1 mouse cellular context compared by ENCODE assay signal in the genomic region with DNA sequence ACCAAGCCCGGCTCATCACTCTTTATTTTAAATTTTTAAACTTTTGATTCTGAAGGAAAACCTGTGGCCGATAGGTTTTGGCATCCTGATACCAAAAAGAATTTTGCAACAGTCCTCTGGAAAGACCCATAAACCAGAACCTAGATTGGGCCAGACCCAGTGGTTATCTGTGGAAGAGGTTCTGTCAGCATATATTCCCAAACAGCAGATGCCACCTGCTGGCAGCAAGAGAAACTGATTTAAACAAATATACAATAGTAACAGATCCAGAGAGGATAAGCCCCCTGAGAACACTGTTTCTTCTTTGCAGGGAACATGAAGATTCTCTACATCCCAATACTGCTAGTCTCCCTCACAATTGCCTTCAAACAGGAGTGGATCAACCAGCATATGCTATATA.
TF ChIP-seq lines count a peak whose summit lies in the region.

No protein-coding gene starts in this region.

TF ChIP-seq in CH12.LX, 34 proteins besides CTCF, POLR2A, EP300 and RAD21:
- TF ChIP-seq HCFC1 (IDR thresholded peaks at IDR 0.05; ENCODE audit: low read depth, low read length) = no peak
- TF ChIP-seq USF1 (IDR thresholded peaks at IDR 0.05; ENCODE audit: low read depth, low read length) = no peak
- no peak for TF ChIP-seq MAFK (IDR thresholded peaks at IDR 0.05; ENCODE audit: insufficient replicate concordance, low read length)
- no peak for TF ChIP-seq ZC3H11A (IDR thresholded peaks at IDR 0.05; ENCODE audit: low read depth, low read length)
- no peak for TF ChIP-seq JUND (conservative IDR thresholded peaks at IDR 0.05; ENCODE audit: low read depth, low read length)
- no peak for TF ChIP-seq ELF1 (IDR thresholded peaks at IDR 0.05; ENCODE audit: low read depth, low read length)
- no peak for TF ChIP-seq UBTF (IDR thresholded peaks at IDR 0.05; ENCODE audit: low read depth, low read length)
- no peak for TF ChIP-seq MXI1 (IDR thresholded peaks at IDR 0.05; ENCODE audit: low read depth, low read length)
- TF ChIP-seq MAX (IDR thresholded peaks at IDR 0.05; ENCODE audit: low read length) = no peak
- TF ChIP-seq GABPA (IDR thresholded peaks at IDR 0.05; ENCODE audit: insufficient replicate concordance, low read depth, low read length) = no peak
- no peak for TF ChIP-seq ETS1 (conservative IDR thresholded peaks at IDR 0.05; ENCODE audit: low read depth, low read length)
- TF ChIP-seq BHLHE40 (IDR thresholded peaks at IDR 0.05; ENCODE audit: low read depth, low read length) = no peak
- TF ChIP-seq TBP (conservative IDR thresholded peaks at IDR 0.05; ENCODE audit: low read depth, low read length) = no peak
- TF ChIP-seq ZKSCAN1 (IDR thresholded peaks at IDR 0.05; ENCODE audit: borderline replicate concordance, low read depth, low read length) = no peak
- TF ChIP-seq MAZ (IDR thresholded peaks at IDR 0.05; ENCODE audit: low read depth, low read length) = no peak
- TF ChIP-seq CHD2 (IDR thresholded peaks at IDR 0.05; ENCODE audit: low read length) = no peak
- TF ChIP-seq SIN3A (IDR thresholded peaks at IDR 0.05; ENCODE audit: low read length) = no peak
TF ChIP-seq in CH12.LX: peak in this region for 0.
